Mouse (Mus musculus) cortical plate, adult 2 months (tissue): ENCODE results near the gene Tpgs1.

Experiments
- CTCF ChIP-seq: fragments of 200-500 bp; IDR thresholded peaks from 2 replicates; pipeline ENCODE4 v1.5.1; 2011; ENCODE audit warnings: mild to moderate bottlenecking, control low read depth, low read length; ENCODE audit not compliant: insufficient read depth; ENCODE audit errors: extremely low read depth
- POLR2A ChIP-seq: fragments of 200-500 bp; IDR thresholded peaks from 2 replicates; pipeline ENCODE4 v1.6.1; 2011; ENCODE audit warnings: mild to moderate bottlenecking, low read length, control low read depth; ENCODE audit not compliant: insufficient read depth; ENCODE audit errors: extremely low read depth

DNA sequence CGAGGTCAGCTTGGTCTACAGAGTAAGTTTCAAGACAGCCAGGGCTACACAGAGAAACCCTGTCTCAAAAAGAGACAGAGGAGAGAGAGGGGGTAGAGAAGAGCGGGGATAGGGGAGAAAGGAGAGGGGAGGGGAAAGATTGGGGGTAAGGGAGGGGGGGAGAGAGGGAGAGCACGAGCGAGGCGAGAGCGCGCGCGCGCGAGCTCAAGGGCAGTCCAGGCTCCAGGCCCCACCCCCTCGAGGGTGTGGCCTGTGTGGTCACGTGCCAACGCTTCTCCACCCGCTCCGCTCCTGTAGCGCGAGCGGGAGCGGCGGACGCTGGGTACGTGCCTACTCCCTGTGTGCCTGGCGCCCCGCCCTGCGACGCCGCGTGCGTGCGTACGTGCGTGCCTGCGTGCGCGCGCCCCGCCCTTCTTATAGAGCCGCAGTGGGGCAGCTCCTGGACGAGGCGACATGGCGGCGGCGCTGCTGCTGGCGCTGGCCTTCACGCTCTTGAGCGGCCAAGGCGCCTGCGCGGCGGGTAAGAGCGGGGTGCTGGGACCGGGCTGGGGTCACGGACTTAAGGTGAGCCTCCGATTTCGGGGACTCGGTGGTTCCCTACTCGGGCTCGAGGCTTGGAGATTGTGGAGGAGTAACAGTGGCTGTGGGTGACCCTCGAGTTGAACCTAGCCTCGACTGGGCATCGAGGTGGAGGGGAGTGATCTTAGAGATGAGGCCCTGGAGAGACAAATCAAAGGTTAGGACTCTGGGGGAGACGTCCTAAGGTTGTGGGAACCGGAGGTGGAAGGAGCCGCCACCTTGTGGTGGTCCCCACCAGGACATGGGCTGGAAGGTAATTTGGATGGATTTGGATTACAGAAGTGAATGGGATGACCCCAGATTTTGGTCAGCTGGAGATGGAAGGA lies 35.1 kb downstream of the Tpgs1 start, which contains the start of gene Bsg:
- TF ChIP-seq CTCF (peak; percentile 38), POLR2A (peak; percentile 91)
